Mouse (Mus musculus): ENCODE data around the gene Ywhag. TPM values are rescaled to one million over a fixed set of nuclear protein-coding genes. Genes with fewer than 3 reads are reported as not detected.

Ywhag gene
- polyA plus RNA-seq, 1 experiment from 2014 or later: 93.3 TPM

GRCm38 (mm10) chr5:135914156-135914555 is 20.3 kb downstream of the Ywhag start:
- Histone ChIP-seq H3K9me3 (ENCODE audit: control insufficient read depth, low read length) (no peaks in the 10 kb centered on the region), H3K36me3 (ENCODE audit: control insufficient read depth, insufficient read depth, low read length) (peaks cover 76% of the 10 kb centered on the region), H3K4me1 (replicated peaks; ENCODE audit: control insufficient read depth, insufficient read depth, low read length) (no peaks in the 10 kb centered on the region; the same call in 1 of the 2 replicates), H3K4me3 (ENCODE audit: low read depth, low read length) (no peak overlapping the region), H3K27ac (ENCODE audit: low read depth) (no peak overlapping the region), H3K4me2 (ENCODE audit: low read length) (no peak overlapping the region), H3K27me3 (replicated peaks; ENCODE audit: control insufficient read depth, insufficient read depth, low read length) (no peaks in the 10 kb centered on the region), H3K9ac (ENCODE audit: low read length) (no peak overlapping the region)
- ATAC-seq (replicated peaks; ENCODE audit: low FRiP score, low TSS enrichment, low read depth) (no peak), DNase-seq (ENCODE audit: low spot score) (no peak)
- 72% methylated on average over 6 of the region's 6 CpGs for WGBS

- ATAC-seq (replicated peaks; ENCODE audit: low FRiP score, low TSS enrichment, low read depth): no peak
- Histone ChIP-seq H3K9ac (ENCODE audit: low read length) (no peak overlapping the region), H3K4me2 (ENCODE audit: low read length) (no peak overlapping the region), H3K36me3 (ENCODE audit: control insufficient read depth, insufficient read depth, low read length) (peaks cover 76% of the 10 kb centered on the region), H3K27ac (ENCODE audit: low read depth) (no peak overlapping the region), H3K9me3 (ENCODE audit: control insufficient read depth, low read length) (no peaks in the 10 kb centered on the region), H3K4me1 (replicated peaks; ENCODE audit: control insufficient read depth, insufficient read depth, low read length) (no peaks in the 10 kb centered on the region; the same call in 1 of the 2 replicates), H3K27me3 (replicated peaks; ENCODE audit: control insufficient read depth, insufficient read depth, low read length) (no peaks in the 10 kb centered on the region), H3K4me3 (ENCODE audit: low read depth, low read length) (no peak overlapping the region)
- DNase-seq (ENCODE audit: low spot score): no peak
- 76% methylated on average over 5 of the region's 5 CpGs for WGBS
These were observed 21.2 kb downstream of the Ywhag start for GRCm38 (mm10) chr5:135913201-135913600.

- Histone ChIP-seq H3K4me1 (replicated peaks; ENCODE audit: control insufficient read depth, insufficient read depth, low read length) (no peaks in the 10 kb centered on the region; the same call in 1 of the 2 replicates), H3K9me3 (ENCODE audit: control insufficient read depth, low read length) (no peaks in the 10 kb centered on the region), H3K4me3 (ENCODE audit: low read depth, low read length) (no peak overlapping the region), H3K36me3 (ENCODE audit: control insufficient read depth, insufficient read depth, low read length) (peaks cover 75% of the 10 kb centered on the region), H3K27me3 (replicated peaks; ENCODE audit: control insufficient read depth, insufficient read depth, low read length) (no peaks in the 10 kb centered on the region), H3K4me2 (ENCODE audit: low read length) (no peak overlapping the region), H3K27ac (ENCODE audit: low read depth) (no peak overlapping the region), H3K9ac (ENCODE audit: low read length) (no peak overlapping the region)
- ATAC-seq (replicated peaks; ENCODE audit: low FRiP score, low TSS enrichment, low read depth) (no peak), DNase-seq (ENCODE audit: low spot score) (no peak)
- WGBS: 87% methylated on average over 11 of the region's 11 CpGs
These were observed 22.7 kb downstream of the Ywhag start for GRCm38 (mm10) chr5:135911633-135912220.

GRCm38 (mm10) chr5:135910813-135911212 is 23.6 kb downstream of the Ywhag start:
- Histone ChIP-seq H3K4me1 (replicated peaks; ENCODE audit: control insufficient read depth, insufficient read depth, low read length) (no peaks in the 10 kb centered on the region), H3K27ac (ENCODE audit: low read depth) (no peak overlapping the region), H3K27me3 (replicated peaks; ENCODE audit: control insufficient read depth, insufficient read depth, low read length) (no peaks in the 10 kb centered on the region), H3K4me3 (ENCODE audit: low read depth, low read length) (no peak overlapping the region), H3K9ac (ENCODE audit: low read length) (no peak overlapping the region), H3K36me3 (ENCODE audit: control insufficient read depth, insufficient read depth, low read length) (peaks cover 68% of the 10 kb centered on the region), H3K4me2 (ENCODE audit: low read length) (no peak overlapping the region), H3K9me3 (ENCODE audit: control insufficient read depth, low read length) (no peaks in the 10 kb centered on the region)
- 90% methylated on average over 25 of the region's 25 CpGs for WGBS
- ATAC-seq (replicated peaks; ENCODE audit: low FRiP score, low TSS enrichment, low read depth): no peak
- no peak for DNase-seq (ENCODE audit: low spot score)

GRCm38 (mm10) chr5:135909646-135910045 is 24.8 kb downstream of the Ywhag start:
- DNase-seq (ENCODE audit: low spot score): no peak
- 86% methylated on average over 10 of the region's 10 CpGs for WGBS
- H3K36me3 ChIP-seq (ENCODE audit: control insufficient read depth, insufficient read depth, low read length): peaks cover 66% of the 10 kb centered on the region

GRCm38 (mm10) chr5:135908989-135909388 is 25.4 kb downstream of the Ywhag start:
- Histone ChIP-seq H3K9ac (ENCODE audit: low read length) (no peak overlapping the region), H3K27ac (ENCODE audit: low read depth) (no peak overlapping the region), H3K36me3 (ENCODE audit: control insufficient read depth, insufficient read depth, low read length) (peaks cover 63% of the 10 kb centered on the region), H3K9me3 (ENCODE audit: control insufficient read depth, low read length) (no peaks in the 10 kb centered on the region), H3K27me3 (replicated peaks; ENCODE audit: control insufficient read depth, insufficient read depth, low read length) (no peaks in the 10 kb centered on the region), H3K4me1 (replicated peaks; ENCODE audit: control insufficient read depth, insufficient read depth, low read length) (no peaks in the 10 kb centered on the region), H3K4me2 (ENCODE audit: low read length) (no peak overlapping the region), H3K4me3 (ENCODE audit: low read depth, low read length) (no peak overlapping the region)
- 91% methylated on average over 16 of the region's 16 CpGs for WGBS
- DNase-seq (ENCODE audit: low spot score) (no peak), ATAC-seq (replicated peaks; ENCODE audit: low FRiP score, low TSS enrichment, low read depth) (no peak)

More at GRCm38 (mm10) chr5:135909646-135910045, 24.8 kb downstream of the Ywhag start:
- ATAC-seq (replicated peaks; ENCODE audit: low FRiP score, low TSS enrichment, low read depth): no peak
- Histone ChIP-seq H3K4me3 (ENCODE audit: low read depth, low read length) (no peak overlapping the region), H3K4me1 (replicated peaks; ENCODE audit: control insufficient read depth, insufficient read depth, low read length) (no peaks in the 10 kb centered on the region), H3K9me3 (ENCODE audit: control insufficient read depth, low read length) (no peaks in the 10 kb centered on the region), H3K27me3 (replicated peaks; ENCODE audit: control insufficient read depth, insufficient read depth, low read length) (no peaks in the 10 kb centered on the region), H3K27ac (ENCODE audit: low read depth) (no peak overlapping the region), H3K4me2 (ENCODE audit: low read length) (no peak overlapping the region), H3K9ac (ENCODE audit: low read length) (no peak overlapping the region)

GRCm38 (mm10) chr5:135908185-135908584 is 26.2 kb downstream of the Ywhag start:
- Histone ChIP-seq H3K27me3 (replicated peaks; ENCODE audit: control insufficient read depth, insufficient read depth, low read length) (no peaks in the 10 kb centered on the region), H3K4me3 (ENCODE audit: low read depth, low read length) (no peak overlapping the region), H3K9me3 (ENCODE audit: control insufficient read depth, low read length) (no peaks in the 10 kb centered on the region), H3K36me3 (ENCODE audit: control insufficient read depth, insufficient read depth, low read length) (peaks cover 60% of the 10 kb centered on the region), H3K9ac (ENCODE audit: low read length) (no peak overlapping the region), H3K4me2 (ENCODE audit: low read length) (no peak overlapping the region), H3K4me1 (replicated peaks; ENCODE audit: control insufficient read depth, insufficient read depth, low read length) (no peaks in the 10 kb centered on the region), H3K27ac (ENCODE audit: low read depth) (no peak overlapping the region)
- ATAC-seq (replicated peaks; ENCODE audit: low FRiP score, low TSS enrichment, low read depth): no peak
- DNase-seq (ENCODE audit: low spot score): no peak
- 84% methylated on average over 12 of the region's 12 CpGs for WGBS

GRCm38 (mm10) chr5:135907256-135907655 is 27.2 kb downstream of the Ywhag start:
- no peak overlapping the region for H3K9ac ChIP-seq (ENCODE audit: low read length)
- DNase-seq (ENCODE audit: low spot score) (no peak), ATAC-seq (replicated peaks; ENCODE audit: low FRiP score, low TSS enrichment, low read depth) (no peak)
- no peaks in the 10 kb centered on the region for H3K4me1 ChIP-seq (replicated peaks; ENCODE audit: control insufficient read depth, insufficient read depth, low read length)
- peaks cover 59% of the 10 kb centered on the region for H3K36me3 ChIP-seq (ENCODE audit: control insufficient read depth, insufficient read depth, low read length)
- H3K4me2 ChIP-seq (ENCODE audit: low read length): no peak overlapping the region
- no peaks in the 10 kb centered on the region for H3K9me3 ChIP-seq (ENCODE audit: control insufficient read depth, low read length)
- no peak overlapping the region for H3K4me3 ChIP-seq (ENCODE audit: low read depth, low read length)
- 84% methylated on average over 13 of the region's 13 CpGs for WGBS
- H3K27ac ChIP-seq (ENCODE audit: low read depth): no peak overlapping the region
- H3K27me3 ChIP-seq (replicated peaks; ENCODE audit: control insufficient read depth, insufficient read depth, low read length): no peaks in the 10 kb centered on the region

GRCm38 (mm10) chr5:135906846-135907245 is 27.6 kb downstream of the Ywhag start:
- no peak for ATAC-seq (replicated peaks; ENCODE audit: low FRiP score, low TSS enrichment, low read depth)
- peaks cover 55% of the 10 kb centered on the region for H3K36me3 ChIP-seq (ENCODE audit: control insufficient read depth, insufficient read depth, low read length)
- no peaks in the 10 kb centered on the region for H3K4me1 ChIP-seq (replicated peaks; ENCODE audit: control insufficient read depth, insufficient read depth, low read length)
- H3K4me3 ChIP-seq (ENCODE audit: low read depth, low read length): no peak overlapping the region
- H3K27me3 ChIP-seq (replicated peaks; ENCODE audit: control insufficient read depth, insufficient read depth, low read length): no peaks in the 10 kb centered on the region
- H3K9me3 ChIP-seq (ENCODE audit: control insufficient read depth, low read length): no peaks in the 10 kb centered on the region
- DNase-seq (ENCODE audit: low spot score): no peak
- H3K27ac ChIP-seq (ENCODE audit: low read depth): no peak overlapping the region
- no peak overlapping the region for H3K9ac ChIP-seq (ENCODE audit: low read length)
- H3K4me2 ChIP-seq (ENCODE audit: low read length): no peak overlapping the region
- WGBS: 87% methylated on average over 4 of the region's 4 CpGs

Measured in intestine, embryonic 14.5 days (tissue).